Mouse (Mus musculus) cerebellum, adult 2 months (tissue): ENCODE measurements around the gene Emg1. TPM values are rescaled to one million over a fixed set of nuclear protein-coding genes. Genes with fewer than 3 reads are reported as not detected.
A peak's percentile ranks its signal among the peaks of the same experiment; 100 is the strongest.

Experiments
- DNase-seq, 2 experiments: peaks; one replicate each; pipeline ENCODE4 v3.0.0; 2021
- H3K27ac ChIP-seq: fragments of 200-500 bp; 2 replicates; pipeline ENCODE4 v1.5.1; 2012; ENCODE audit warnings: low read length, control low read depth, inconsistent platforms; ENCODE audit not compliant: insufficient read depth
- H3K27me3 ChIP-seq: fragments of 200-500 bp; 2 replicates; pipeline ENCODE4 v1.6.1; 2012; ENCODE audit warnings: inconsistent platforms, mild to moderate bottlenecking, low read length, moderate library complexity; ENCODE audit not compliant: control insufficient read depth, insufficient read depth
- H3K4me1 ChIP-seq: fragments of 200-500 bp; 2 replicates; pipeline ENCODE4 v1.6.1; 2011; ENCODE audit warnings: low read length; ENCODE audit not compliant: control insufficient read depth, insufficient read depth
- H3K4me3 ChIP-seq: fragments of 200-500 bp; replicated peaks from 2 replicates; pipeline ENCODE3; 2011; ENCODE audit warnings: mild to moderate bottlenecking, low read depth, low read length, control low read depth; ENCODE audit not compliant: insufficient read depth
- CTCF ChIP-seq: fragments of 200-500 bp; IDR thresholded peaks from 2 replicates; pipeline ENCODE4 v1.5.1; 2011; ENCODE audit warnings: low read depth, mild to moderate bottlenecking, control low read depth, low read length, moderate library complexity, borderline replicate concordance; ENCODE audit not compliant: insufficient read depth
- POLR2A ChIP-seq: fragments of 200-500 bp; IDR thresholded peaks from 2 replicates; pipeline ENCODE4 v1.6.1; 2011; ENCODE audit warnings: low read length, control low read depth, borderline replicate concordance; ENCODE audit not compliant: insufficient read depth
- WGBS: fragments of 180-500 bp; shearing (Covaris S2); methylation state at CpG from one replicate; pipeline ENCODE4 v1.1.7; 2018; 5-methylcytosine and 5-hydroxymethylcytosine counted together
- polyA plus RNA-seq: library from polyadenylated mRNA; depleted of rRNA; stranded (reverse); fragments of >200 nt; gene quantifications from 2 replicates; pipeline ENCODE4 v1.2.3, GENCODE M21; 2012

The Emg1 gene
- polyA plus RNA-seq, 1 experiment, result 93.3 TPM

- Histone ChIP-seq H3K27ac (no peak within 1 kb of the TSS), H3K4me3 (no peak within 1 kb of the TSS), H3K4me1 (0 out of 2 replicates have a peak, but pooled peaks cover 8% of the 10 kb centered on the region), H3K27me3 (no peaks in the 10 kb centered on the region)
- TF ChIP-seq CTCF (no peak), POLR2A (no peak)
- 42% methylated on average over 15 of the region's 15 CpGs for WGBS
- DNase-seq, result peak in 1 of 2 experiments; percentile 21
These were observed 26.6 kb upstream of the Emg1 start, which contains the start of gene Ptpn6 for GRCm38 (mm10) chr6:124738511-124739023. Gene Ptpn6, minus strand, starts transcription at chr6:124738714.

GRCm38 (mm10) chr6:124737040-124737439, 25.1 kb upstream of the Emg1 start:
- H3K27me3 ChIP-seq, result no peaks in the 10 kb centered on the region
- 0 out of 2 replicates have a peak, but pooled peaks cover 4% of the 10 kb centered on the region for H3K4me1 ChIP-seq
- H3K4me3 ChIP-seq, result no peak overlapping the region
- no peak for DNase-seq
- TF ChIP-seq POLR2A, result no peak
- no peak for TF ChIP-seq CTCF
- no peak overlapping the region for H3K27ac ChIP-seq
- 82% methylated on average over 11 of the region's 11 CpGs for WGBS

GRCm38 (mm10) chr6:124734417-124734816, 22.4 kb upstream of the Emg1 start:
- Histone ChIP-seq H3K27ac (no peak overlapping the region), H3K27me3 (no peaks in the 10 kb centered on the region), H3K4me1 (no peaks in the 10 kb centered on the region), H3K4me3 (no peak overlapping the region)
- TF ChIP-seq POLR2A, result no peak
- no peak for TF ChIP-seq CTCF
- 95% methylated on average over 3 of the region's 3 CpGs for WGBS
- DNase-seq, result no peak

- TF ChIP-seq CTCF, result no peak
- Histone ChIP-seq H3K4me3 (no peak overlapping the region), H3K27me3 (no peaks in the 10 kb centered on the region), H3K27ac (no peak overlapping the region), H3K4me1 (no peaks in the 10 kb centered on the region)
- no peak for DNase-seq
- 56% methylated on average over 19 of the region's 19 CpGs for WGBS
These were observed 20.7 kb upstream of the Emg1 start for GRCm38 (mm10) chr6:124732476-124733370.

GRCm38 (mm10) chr6:124731038-124731437, 19.1 kb upstream of the Emg1 start:
- no peak overlapping the region for H3K27ac ChIP-seq
- no peaks in the 10 kb centered on the region for H3K27me3 ChIP-seq
- no peaks in the 10 kb centered on the region for H3K4me1 ChIP-seq
- DNase-seq, result no peak
- no peak for TF ChIP-seq CTCF
- TF ChIP-seq POLR2A, result no peak
- no peak overlapping the region for H3K4me3 ChIP-seq
- 85% methylated on average over 7 of the region's 7 CpGs for WGBS

- 84% methylated on average over 8 of the region's 8 CpGs for WGBS
- H3K4me3 ChIP-seq, result no peak overlapping the region
- no peak overlapping the region for H3K27ac ChIP-seq
- no peaks in the 10 kb centered on the region for H3K4me1 ChIP-seq
- H3K27me3 ChIP-seq, result no peaks in the 10 kb centered on the region
- DNase-seq, result no peak
- TF ChIP-seq POLR2A (no peak), CTCF (no peak)
These were observed 18.1 kb upstream of the Emg1 start for GRCm38 (mm10) chr6:124729850-124730705.

GRCm38 (mm10) chr6:124728621-124729020, 16.6 kb upstream of the Emg1 start:
- no peak for DNase-seq
- H3K27ac ChIP-seq, result no peak overlapping the region
- no peaks in the 10 kb centered on the region for H3K4me1 ChIP-seq
- no peak for TF ChIP-seq POLR2A
- TF ChIP-seq CTCF, result no peak
- no peaks in the 10 kb centered on the region for H3K27me3 ChIP-seq
- 86% methylated on average over 10 of the region's 10 CpGs for WGBS
- no peak overlapping the region for H3K4me3 ChIP-seq
